Comparison of ENCODE assay signal across 18 mouse cellular contexts in genomic region chr4:49383576-49384318, GRCm38 (mm10). TPM values are rescaled to one million over a fixed set of nuclear protein-coding genes. Genes with fewer than 3 reads are reported as not detected.
DNase-seq lines count a peak whose midpoint lies in the region; ATAC-seq and TF ChIP-seq lines count a peak whose summit lies in the region.
"Not testable (repeated sequence)": the region's sequence is repeated elsewhere in the genome, so short reads cannot be mapped to it uniquely, and the experiment has no call there.
"Had no signal": no experiment of that assay in that cellular context is flagged by ENCODE, and none has a peak within 500 bp of the region (broad histone marks: within the 10 kb centered on the region; RNA-seq: fewer than 3 reads in every experiment).

No protein-coding gene starts in this region.

- TF ChIP-seq POLR2A in liver, adult 2 months (IDR thresholded peaks at IDR 0.05; ENCODE audit: extremely low read depth, insufficient read depth, low read length): not testable (repeated sequence)

- not testable (repeated sequence) for H3K9ac ChIP-seq in intestine, embryonic 14.5 days (ENCODE audit: low read length); liver, adult 2 months (ENCODE audit: low read depth, low read length); stomach, embryonic 14.5 days (replicated peaks; ENCODE audit: low read depth, low read length); stomach, embryonic 16.5 days (ENCODE audit: low read length)

- DNase-seq in intestine, embryonic 14.5 days (ENCODE audit: low spot score): not testable (repeated sequence)
- peak; percentile 81 for DNase-seq in liver, adult 2 months (ENCODE audit: extremely low read depth, low read depth, low spot score)
- peak; percentile 14 for DNase-seq in yolk sac, embryonic 10.5 days (ENCODE audit: low spot score)

- H3K4me2 ChIP-seq in intestine, embryonic 14.5 days (ENCODE audit: low read length); stomach, embryonic 14.5 days (replicated peaks; ENCODE audit: low read depth, low read length); stomach, embryonic 16.5 days (ENCODE audit: low read depth, low read length): not testable (repeated sequence)

- WGBS in intestine, embryonic 14.5 days: 44% methylated on average over 2 of the region's 2 CpGs
- 11% methylated on average over 2 of the region's 2 CpGs for WGBS in liver, adult 2 months
- 37% methylated on average over 1 of the region's 2 CpGs for WGBS in stomach, embryonic 14.5 days
- 34% methylated on average over 1 of the region's 2 CpGs for WGBS in stomach, embryonic 16.5 days

- H3K27me3 ChIP-seq in intestine, embryonic 14.5 days (replicated peaks; ENCODE audit: control insufficient read depth, insufficient read depth, low read length); liver, adult 2 months (ENCODE audit: control insufficient read depth, insufficient read depth, low read length); stomach, embryonic 14.5 days (ENCODE audit: control insufficient read depth, insufficient read depth, low read length); stomach, embryonic 16.5 days (ENCODE audit: control insufficient read depth, insufficient read depth, low read length): not testable (repeated sequence)

- not testable (repeated sequence) for H3K36me3 ChIP-seq in intestine, embryonic 14.5 days (ENCODE audit: control insufficient read depth, insufficient read depth, low read length); liver, adult 2 months (ENCODE audit: control insufficient read depth, insufficient read depth, low read length); stomach, embryonic 14.5 days (ENCODE audit: control insufficient read depth, insufficient read depth, low read length); stomach, embryonic 16.5 days (ENCODE audit: control insufficient read depth, insufficient read depth, low read length)

- not testable (repeated sequence) for H3K4me1 ChIP-seq in intestine, embryonic 14.5 days (replicated peaks; ENCODE audit: control insufficient read depth, insufficient read depth, low read length); stomach, embryonic 14.5 days (ENCODE audit: control insufficient read depth, insufficient read depth, low read length); stomach, embryonic 16.5 days (ENCODE audit: control insufficient read depth, insufficient read depth, low read length)
- H3K4me1 ChIP-seq in liver, adult 2 months (ENCODE audit: control insufficient read depth, insufficient read depth, low read length): peaks cover 11% of the 10 kb centered on the region

- TF ChIP-seq CTCF in liver, adult 2 months (IDR thresholded peaks at IDR 0.05; ENCODE audit: low read depth, low read length): not testable (repeated sequence)

- not testable (repeated sequence) for H3K9me3 ChIP-seq in intestine, embryonic 14.5 days (ENCODE audit: control insufficient read depth, low read length); stomach, embryonic 14.5 days (ENCODE audit: control insufficient read depth, low read depth, low read length); stomach, embryonic 16.5 days (replicated peaks; ENCODE audit: control insufficient read depth, low read length)

- H3K27ac ChIP-seq in intestine, embryonic 14.5 days (ENCODE audit: low read depth); stomach, embryonic 14.5 days (ENCODE audit: low read length); stomach, embryonic 16.5 days (ENCODE audit: low read length): not testable (repeated sequence)
- H3K27ac ChIP-seq in liver, adult 2 months (replicated peaks; ENCODE audit: insufficient read depth, low read depth, low read length): peak overlapping the region; percentile 95

- not testable (repeated sequence) for H3K4me3 ChIP-seq in intestine, embryonic 14.5 days (ENCODE audit: low read depth, low read length); liver, adult 2 months (ENCODE audit: insufficient read depth, low read depth, low read length); stomach, embryonic 14.5 days (ENCODE audit: low read depth, low read length); stomach, embryonic 16.5 days (replicated peaks; ENCODE audit: low read length)

- ATAC-seq in intestine, embryonic 14.5 days (replicated peaks; ENCODE audit: low FRiP score, low TSS enrichment, low read depth): peak; percentile 40; the same call in 1 of the 2 replicates
- ATAC-seq in stomach, embryonic 14.5 days (ENCODE audit: insufficient number of reproducible peaks, insufficient read depth, low FRiP score, low read depth): peak; percentile 79
- ATAC-seq in stomach, embryonic 16.5 days (ENCODE audit: insufficient read depth, low FRiP score): peak; percentile 75; the same call in 1 of the 2 replicates

- not testable (repeated sequence) for H3K79me2 ChIP-seq in liver, adult 2 months (ENCODE audit: control insufficient read depth, insufficient read depth, low read length)

RNA-seq across cellular contexts. Expression of gene Acnat2, which starts 24.2 kb away (rescaled TPM):
- polyA plus RNA-seq in intestine, embryonic 14.5 days (2014; fragmentation: Nextera tagmentation; extraction: Ambion mirVana): not detected in 2 replicates
- total RNA-seq in liver, adult 2 months (2014; rRNA removed): 44.7 and 70.2 TPM in 2 replicates
- polyA plus RNA-seq in liver, adult 2 months (2012; rRNA removed): 28.6 and 48.6 TPM in 2 replicates
- polyA plus RNA-seq in stomach, embryonic 14.5 days (2014; fragmentation: Nextera tagmentation; extraction: Ambion mirVana): not detected in 2 replicates
- 0.48 TPM in 1 of 2 replicates, not detected in the other for polyA plus RNA-seq in stomach, embryonic 16.5 days (2015; fragmentation: Nextera tagmentation; extraction: Ambion mirVana)
- total RNA-seq: adrenal gland, postnatal 36 days; CH12.LX; G1E had no signal
- polyA plus RNA-seq: activated CD4-positive, CD25-positive, alpha-beta regulatory T cell, adult 4 months; CD4-positive, CD25-positive, alpha-beta regulatory T cell, adult 4 months; cerebellum, adult 2 months; cortical plate, adult 2 months; embryonic facial prominence, embryonic 10.5 days; embryonic facial prominence, embryonic 14.5 days; forebrain, embryonic 11.5 days; forebrain, embryonic 13.5 days; forebrain, embryonic 15.5 days; G1E; Patski had no signal

Comparison
In these comparisons a context has a peak if more than half of its experiments do, and no peak if none do; other contexts are left out.
1. RNA of gene Acnat2, which starts 24.2 kb away (polyA plus RNA-seq): 28.6 to 48.6 TPM in liver, adult 2 months; 0.48 TPM in stomach, embryonic 16.5 days, not detected in stomach, embryonic 14.5 days and not detected in intestine, embryonic 14.5 days; every median in the first group is over 10 times any median in the second.
2. Peak in every context shown above with its lines, with median percentiles within 50 percentile points of each other: ATAC-seq.